Mouse (Mus musculus) limb, embryonic 13.5 days (tissue): ENCODE measurements at regions not wholly inside any gene's neighbourhood (a gene's known extent, or its start where the extent isn't known, plus 50 kb on each side); places are given as distances from the start of the nearest gene placed in this dataset.
A peak's percentile ranks its signal among the peaks of the same experiment; 100 is the strongest.

Source experiments
- ATAC-seq: fragments of 200-750 bp; cut with Nextera tagmentation; 2 replicates; pipeline ENCODE4 v1.8.0; 2017; ENCODE audit warnings: low read depth, moderate number of reproducible peaks, moderate TSS enrichment; ENCODE audit not compliant: low FRiP score
- H3K27ac ChIP-seq: fragments of 300-500 bp; sonication (generic); 2 replicates; pipeline ENCODE4 v1.5.1; 2015; ENCODE audit warnings: inconsistent platforms, mild to moderate bottlenecking, moderate library complexity
- H3K27me3 ChIP-seq: fragments of 300-500 bp; sonication (generic); 2 replicates; pipeline ENCODE4 v1.6.1; 2015; ENCODE audit warnings: mild to moderate bottlenecking, inconsistent platforms
- H3K36me3 ChIP-seq: fragments of 300-500 bp; sonication (generic); 2 replicates; pipeline ENCODE4 v1.6.1; 2015; ENCODE audit warnings: inconsistent platforms, mild to moderate bottlenecking, moderate library complexity
- H3K4me1 ChIP-seq: fragments of 300-500 bp; sonication (generic); 2 replicates; pipeline ENCODE4 v1.6.1; 2015; ENCODE audit warnings: inconsistent platforms
- H3K4me2 ChIP-seq: fragments of 300-500 bp; sonication (generic); replicated peaks from 2 replicates; pipeline ENCODE4 v1.6.1; 2015; ENCODE audit warnings: inconsistent platforms, mild to moderate bottlenecking, moderate library complexity
- H3K4me3 ChIP-seq: fragments of 300-500 bp; sonication (generic); 2 replicates; pipeline ENCODE4 v1.5.1; 2015; ENCODE audit warnings: moderate library complexity, mild to moderate bottlenecking, inconsistent platforms
- H3K9ac ChIP-seq: fragments of 300-500 bp; sonication (generic); 2 replicates; pipeline ENCODE4 v1.6.1; 2015; ENCODE audit warnings: mild to moderate bottlenecking, inconsistent platforms
- H3K9me3 ChIP-seq: fragments of 300-500 bp; sonication (generic); 2 replicates; pipeline ENCODE4 v1.6.1; 2016; ENCODE audit warnings: inconsistent platforms
- WGBS: fragments of 180-500 bp; shearing (Covaris S2); methylation state at CpG from one replicate; pipeline ENCODE4 v1.1.7; 2015; 5-methylcytosine and 5-hydroxymethylcytosine counted together

DNA sequence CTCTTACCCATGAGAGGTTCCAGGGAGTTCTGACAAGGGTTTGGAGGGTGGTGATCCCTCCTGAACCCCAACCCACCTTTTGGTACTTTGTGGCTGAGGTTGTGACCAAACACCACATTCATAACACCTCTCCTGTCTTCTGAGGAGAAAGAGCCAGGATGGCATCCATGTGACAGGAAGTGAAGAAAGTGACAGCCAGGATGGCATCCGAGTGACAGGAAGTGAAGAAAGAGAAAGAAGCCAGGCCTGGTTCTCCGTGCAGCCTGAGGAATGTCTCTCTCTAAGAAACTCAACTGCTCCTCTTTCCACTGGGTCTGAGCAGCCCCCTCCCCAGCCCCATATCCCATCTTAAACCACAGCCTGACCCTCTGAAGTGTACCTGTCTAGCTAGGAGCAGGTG, 138.9 kb upstream of the Tle3 start:
- WGBS = 72% methylated on average over 2 of the region's 2 CpGs
- no peak overlapping the region for H3K4me2 ChIP-seq
- no peaks in the 10 kb centered on the region for H3K36me3 ChIP-seq
- H3K27me3 ChIP-seq = peaks cover 34% of the 10 kb centered on the region
- peaks cover 31% of the 10 kb centered on the region for H3K4me1 ChIP-seq
- no peak overlapping the region for H3K27ac ChIP-seq
- no peak for ATAC-seq
- H3K4me3 ChIP-seq = no peak overlapping the region
- H3K9ac ChIP-seq = no peak overlapping the region
- H3K9me3 ChIP-seq = no peaks in the 10 kb centered on the region

GRCm38 (mm10) chr9:61235653-61236610, 136.2 kb upstream of the Tle3 start:
- Histone ChIP-seq H3K9ac (no peak overlapping the region), H3K36me3 (no peaks in the 10 kb centered on the region), H3K9me3 (no peaks in the 10 kb centered on the region), H3K4me1 (peaks cover 23% of the 10 kb centered on the region), H3K27ac (peak overlapping the region; percentile 33), H3K4me2 (peak overlapping the region; percentile 38), H3K27me3 (peaks cover 46% of the 10 kb centered on the region), H3K4me3 (no peak overlapping the region)
- ATAC-seq = peak; percentile 40; the same call in 1 of the 2 replicates
- WGBS = 25% methylated on average over 17 of the region's 17 CpGs

DNA sequence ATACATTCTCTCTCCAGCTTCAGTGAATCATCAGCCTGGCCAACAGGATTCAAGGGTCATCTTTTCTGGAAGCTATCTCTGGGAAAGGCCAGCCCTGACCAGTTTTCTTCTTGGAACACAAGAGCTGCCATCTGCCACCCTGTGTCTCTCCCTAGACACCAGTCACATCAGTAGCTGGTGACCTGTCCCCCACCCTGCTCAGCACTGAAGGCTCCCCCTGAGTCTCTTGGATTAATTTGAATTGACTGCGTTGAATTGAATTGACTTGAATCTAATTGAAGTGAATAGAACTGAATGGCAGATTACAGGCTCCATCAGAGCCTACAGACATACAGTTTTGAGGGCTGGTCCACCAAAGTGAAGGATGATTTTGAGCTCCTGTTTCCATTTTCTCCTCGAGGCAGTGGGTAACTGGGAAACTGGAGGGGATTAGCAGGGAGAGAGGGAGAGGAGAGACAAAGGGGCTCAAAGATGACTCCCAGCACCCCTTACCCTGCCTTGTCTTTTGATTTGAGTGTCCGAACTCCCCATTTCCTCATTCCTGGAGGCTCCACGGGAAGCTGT, 133.4 kb upstream of the Tle3 start:
- Histone ChIP-seq H3K9me3 (no peaks in the 10 kb centered on the region), H3K27ac (no peak overlapping the region), H3K4me1 (peaks cover 26% of the 10 kb centered on the region), H3K4me3 (no peak overlapping the region), H3K27me3 (peaks cover 28% of the 10 kb centered on the region), H3K36me3 (no peaks in the 10 kb centered on the region), H3K4me2 (no peak overlapping the region), H3K9ac (no peak overlapping the region)
- ATAC-seq = no peak
- WGBS = 78% methylated on average over 4 of the region's 4 CpGs

GRCm38 (mm10) chr9:61239328-61239727, 132.8 kb upstream of the Tle3 start:
- no peak overlapping the region for H3K4me2 ChIP-seq
- ATAC-seq = no peak
- no peaks in the 10 kb centered on the region for H3K36me3 ChIP-seq
- H3K4me3 ChIP-seq = no peak overlapping the region
- H3K27ac ChIP-seq = no peak overlapping the region
- no peak overlapping the region for H3K9ac ChIP-seq
- WGBS = 42% methylated on average over 3 of the region's 4 CpGs
- H3K27me3 ChIP-seq = peaks cover 27% of the 10 kb centered on the region
- H3K9me3 ChIP-seq = no peaks in the 10 kb centered on the region
- H3K4me1 ChIP-seq = peaks cover 26% of the 10 kb centered on the region

GRCm38 (mm10) chr9:61241442-61241841, 130.7 kb upstream of the Tle3 start:
- Histone ChIP-seq H3K9me3 (peaks cover 4% of the 10 kb centered on the region), H3K4me1 (peaks cover 14% of the 10 kb centered on the region), H3K4me3 (no peak overlapping the region), H3K4me2 (no peak overlapping the region), H3K27me3 (peaks cover 27% of the 10 kb centered on the region), H3K9ac (no peak overlapping the region), H3K27ac (no peak overlapping the region), H3K36me3 (no peaks in the 10 kb centered on the region)
- ATAC-seq = no peak
- WGBS = 57% methylated on average over 8 of the region's 8 CpGs

GRCm38 (mm10) chr9:61242167-61242860, 129.9 kb upstream of the Tle3 start:
- H3K4me3 ChIP-seq = no peak overlapping the region
- no peak overlapping the region for H3K9ac ChIP-seq
- 0 out of 2 replicates have a peak, but pooled peaks cover 7% of the 10 kb centered on the region for H3K4me1 ChIP-seq
- H3K36me3 ChIP-seq = no peaks in the 10 kb centered on the region
- peaks cover 21% of the 10 kb centered on the region for H3K27me3 ChIP-seq
- 79% methylated on average over 9 of the region's 9 CpGs for WGBS
- no peak overlapping the region for H3K27ac ChIP-seq
- ATAC-seq = no peak
- H3K9me3 ChIP-seq = peaks cover 4% of the 10 kb centered on the region
- no peak overlapping the region for H3K4me2 ChIP-seq

GRCm38 (mm10) chr9:61243289-61243688, 128.9 kb upstream of the Tle3 start:
- Histone ChIP-seq H3K27me3 (peaks cover 12% of the 10 kb centered on the region), H3K27ac (no peak overlapping the region), H3K4me1 (0 out of 2 replicates have a peak, but pooled peaks cover 3% of the 10 kb centered on the region), H3K36me3 (no peaks in the 10 kb centered on the region), H3K4me2 (no peak overlapping the region), H3K4me3 (no peak overlapping the region), H3K9ac (no peak overlapping the region), H3K9me3 (peaks cover 4% of the 10 kb centered on the region)
- 72% methylated on average over 6 of the region's 6 CpGs for WGBS
- no peak for ATAC-seq

GRCm38 (mm10) chr9:61249691-61250425, 122.3 kb upstream of the Tle3 start:
- Histone ChIP-seq H3K9ac (no peak overlapping the region), H3K27ac (no peak overlapping the region), H3K4me2 (no peak overlapping the region), H3K36me3 (no peaks in the 10 kb centered on the region), H3K9me3 (peaks cover 4% of the 10 kb centered on the region), H3K27me3 (no peaks in the 10 kb centered on the region), H3K4me3 (no peak overlapping the region), H3K4me1 (no peaks in the 10 kb centered on the region)
- no peak for ATAC-seq
- 45% methylated on average over 5 of the region's 5 CpGs for WGBS

GRCm38 (mm10) chr9:61251606-61252005, 120.6 kb upstream of the Tle3 start:
- whole genome bisulfite sequencing = 59% methylated on average over 6 of the region's 6 CpGs
- Histone ChIP-seq H3K9me3 (no peaks in the 10 kb centered on the region), H3K4me2 (no peak overlapping the region), H3K4me3 (no peak overlapping the region), H3K4me1 (no peaks in the 10 kb centered on the region), H3K27ac (no peak overlapping the region), H3K27me3 (no peaks in the 10 kb centered on the region), H3K9ac (no peak overlapping the region), H3K36me3 (no peaks in the 10 kb centered on the region)
- no peak for ATAC-seq

DNA sequence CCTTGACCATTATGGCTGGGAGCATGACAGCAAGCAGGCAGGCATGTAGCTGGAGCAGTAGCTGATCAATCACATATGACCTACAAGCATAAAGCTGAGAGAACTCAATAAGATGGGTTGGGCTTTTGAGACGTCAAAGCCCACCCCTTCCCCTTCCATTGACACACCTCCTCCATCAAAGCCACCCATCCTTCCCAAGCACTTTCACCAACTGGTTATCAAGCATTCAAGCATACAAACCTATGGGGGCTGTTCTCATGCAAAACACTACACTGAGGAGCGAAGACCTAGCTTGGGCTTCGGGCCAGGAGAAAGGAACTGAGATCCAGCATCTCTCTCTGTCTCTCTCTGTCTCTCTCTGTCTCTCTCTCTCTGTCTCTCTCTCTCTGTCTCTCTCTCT, 118.4 kb upstream of the Tle3 start:
- H3K4me3 ChIP-seq = no peak overlapping the region
- no peak overlapping the region for H3K4me2 ChIP-seq
- no peak overlapping the region for H3K27ac ChIP-seq
- no peaks in the 10 kb centered on the region for H3K9me3 ChIP-seq
- ATAC-seq = no peak
- H3K27me3 ChIP-seq = no peaks in the 10 kb centered on the region
- H3K36me3 ChIP-seq = no peaks in the 10 kb centered on the region
- 0 out of 2 replicates have a peak, but pooled peaks cover 2% of the 10 kb centered on the region for H3K4me1 ChIP-seq
- WGBS = 65% methylated on average over 3 of the region's 3 CpGs
- no peak overlapping the region for H3K9ac ChIP-seq

- no peak for ATAC-seq
- H3K9me3 ChIP-seq = no peaks in the 10 kb centered on the region
- peaks cover 26% of the 10 kb centered on the region for H3K4me1 ChIP-seq
- 55% methylated on average over 4 of the region's 4 CpGs for WGBS
- H3K36me3 ChIP-seq = no peaks in the 10 kb centered on the region
- H3K4me3 ChIP-seq = no peak overlapping the region
- H3K27ac ChIP-seq = no peak overlapping the region
- H3K27me3 ChIP-seq = 0 out of 2 replicates have a peak, but pooled peaks cover 7% of the 10 kb centered on the region
- no peak overlapping the region for H3K9ac ChIP-seq
- H3K4me2 ChIP-seq = no peak overlapping the region
Observed at GRCm38 (mm10) chr9:61257488-61257887, 114.7 kb upstream of the Tle3 start.
